Mouse (Mus musculus): ENCODE results near the gene Gpr183. TPM values are rescaled to one million over a fixed set of nuclear protein-coding genes. Genes with fewer than 3 reads are reported as not detected.

Gene Gpr183
- total and polyA plus RNA-seq, 2 experiments: 0.26 to 0.37 TPM

GRCm38 (mm10) chr14:121939582-121939981, 25.4 kb downstream of the Gpr183 start:
- TF ChIP-seq POLR2A (IDR thresholded peaks at IDR 0.05; ENCODE audit: extremely low read depth, insufficient read depth, low read length): no peak
- no peak for TF ChIP-seq CTCF (IDR thresholded peaks at IDR 0.05; ENCODE audit: low read depth, low read length)
- Histone ChIP-seq H3K4me3 (ENCODE audit: insufficient read depth, low read depth, low read length) (no peak overlapping the region), H3K27ac (replicated peaks; ENCODE audit: insufficient read depth, low read depth, low read length) (no peak overlapping the region), H3K4me1 (ENCODE audit: control insufficient read depth, insufficient read depth, low read length) (no peaks in the 10 kb centered on the region), H3K9ac (ENCODE audit: low read depth, low read length) (no peak overlapping the region), H3K79me2 (ENCODE audit: control insufficient read depth, insufficient read depth, low read length) (no peaks in the 10 kb centered on the region; the same call in 1 of the 2 replicates), H3K36me3 (ENCODE audit: control insufficient read depth, insufficient read depth, low read length) (no peaks in the 10 kb centered on the region), H3K27me3 (ENCODE audit: control insufficient read depth, insufficient read depth, low read length) (no peaks in the 10 kb centered on the region)
- no peak for DNase-seq (ENCODE audit: extremely low read depth, low read depth, low spot score)
- WGBS: 93% methylated on average over 3 of the region's 3 CpGs

GRCm38 (mm10) chr14:121938256-121939191, 26.5 kb downstream of the Gpr183 start:
- H3K9ac ChIP-seq (ENCODE audit: low read depth, low read length): no peak overlapping the region
- H3K79me2 ChIP-seq (ENCODE audit: control insufficient read depth, insufficient read depth, low read length): no peaks in the 10 kb centered on the region; the same call in 1 of the 2 replicates
- peaks cover 4% of the 10 kb centered on the region for H3K4me1 ChIP-seq (ENCODE audit: control insufficient read depth, insufficient read depth, low read length)
- H3K36me3 ChIP-seq (ENCODE audit: control insufficient read depth, insufficient read depth, low read length): no peaks in the 10 kb centered on the region
- H3K4me3 ChIP-seq (ENCODE audit: insufficient read depth, low read depth, low read length): no peak overlapping the region
- no peaks in the 10 kb centered on the region for H3K27me3 ChIP-seq (ENCODE audit: control insufficient read depth, insufficient read depth, low read length)
- DNase-seq (ENCODE audit: extremely low read depth, low read depth, low spot score): no peak
- 85% methylated on average over 11 of the region's 11 CpGs for WGBS
- no peak for TF ChIP-seq POLR2A (IDR thresholded peaks at IDR 0.05; ENCODE audit: extremely low read depth, insufficient read depth, low read length)
- no peak for TF ChIP-seq CTCF (IDR thresholded peaks at IDR 0.05; ENCODE audit: low read depth, low read length)
- no peak overlapping the region; the same call in 1 of the 2 replicates for H3K27ac ChIP-seq (replicated peaks; ENCODE audit: insufficient read depth, low read depth, low read length)

- no peaks in the 10 kb centered on the region for H3K27me3 ChIP-seq (ENCODE audit: control insufficient read depth, insufficient read depth, low read length)
- TF ChIP-seq POLR2A (IDR thresholded peaks at IDR 0.05; ENCODE audit: extremely low read depth, insufficient read depth, low read length) (no peak), CTCF (IDR thresholded peaks at IDR 0.05; ENCODE audit: low read depth, low read length) (no peak)
- WGBS: 81% methylated on average over 11 of the region's 11 CpGs
- H3K9ac ChIP-seq (ENCODE audit: low read depth, low read length): no peak overlapping the region
- H3K36me3 ChIP-seq (ENCODE audit: control insufficient read depth, insufficient read depth, low read length): no peaks in the 10 kb centered on the region
- DNase-seq (ENCODE audit: extremely low read depth, low read depth, low spot score): no peak
- H3K27ac ChIP-seq (replicated peaks; ENCODE audit: insufficient read depth, low read depth, low read length): no peak overlapping the region
- peaks cover 4% of the 10 kb centered on the region for H3K4me1 ChIP-seq (ENCODE audit: control insufficient read depth, insufficient read depth, low read length)
- H3K79me2 ChIP-seq (ENCODE audit: control insufficient read depth, insufficient read depth, low read length): no peaks in the 10 kb centered on the region; the same call in 1 of the 2 replicates
- no peak overlapping the region for H3K4me3 ChIP-seq (ENCODE audit: insufficient read depth, low read depth, low read length)
These were observed 27.3 kb downstream of the Gpr183 start for GRCm38 (mm10) chr14:121937601-121938255.

DNA sequence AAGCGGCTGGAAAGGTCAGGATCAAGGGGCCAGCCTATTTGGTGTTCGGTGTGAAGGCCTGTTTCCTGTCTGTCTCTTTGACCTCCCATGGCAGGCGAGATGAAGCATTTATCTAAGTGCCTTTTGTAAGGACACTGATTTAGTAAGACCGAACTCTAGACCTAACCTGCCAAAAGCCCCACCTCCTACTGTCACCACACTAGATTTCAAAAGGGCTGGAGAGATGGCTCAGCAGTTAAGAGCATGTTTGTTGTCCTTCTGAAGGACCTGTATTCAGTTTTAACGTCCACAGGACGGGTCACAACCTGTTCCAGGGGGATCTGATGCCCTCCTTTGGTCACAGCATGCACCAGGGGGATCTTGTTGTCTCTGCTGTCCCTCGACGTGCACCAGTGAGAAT, 28.1 kb downstream of the Gpr183 start:
- H3K27ac ChIP-seq (replicated peaks; ENCODE audit: insufficient read depth, low read depth, low read length): no peak overlapping the region
- 53% methylated on average over 8 of the region's 8 CpGs for WGBS
- no peaks in the 10 kb centered on the region for H3K36me3 ChIP-seq (ENCODE audit: control insufficient read depth, insufficient read depth, low read length)

GRCm38 (mm10) chr14:121936356-121936755, 28.6 kb downstream of the Gpr183 start:
- Histone ChIP-seq H3K27ac (replicated peaks; ENCODE audit: insufficient read depth, low read depth, low read length) (no peak overlapping the region), H3K27me3 (ENCODE audit: control insufficient read depth, insufficient read depth, low read length) (no peaks in the 10 kb centered on the region), H3K36me3 (ENCODE audit: control insufficient read depth, insufficient read depth, low read length) (no peaks in the 10 kb centered on the region), H3K4me3 (ENCODE audit: insufficient read depth, low read depth, low read length) (no peak overlapping the region), H3K79me2 (ENCODE audit: control insufficient read depth, insufficient read depth, low read length) (peaks cover 3% of the 10 kb centered on the region; the same call in 1 of the 2 replicates), H3K9ac (ENCODE audit: low read depth, low read length) (no peak overlapping the region), H3K4me1 (ENCODE audit: control insufficient read depth, insufficient read depth, low read length) (peaks cover 4% of the 10 kb centered on the region)
- WGBS: 75% methylated on average over 4 of the region's 4 CpGs
- peak; percentile 31 for DNase-seq (ENCODE audit: extremely low read depth, low read depth, low spot score)
- TF ChIP-seq POLR2A (IDR thresholded peaks at IDR 0.05; ENCODE audit: extremely low read depth, insufficient read depth, low read length): no peak
- no peak for TF ChIP-seq CTCF (IDR thresholded peaks at IDR 0.05; ENCODE audit: low read depth, low read length)

More for the DNA sequence above, 28.1 kb downstream of the Gpr183 start:
- DNase-seq (ENCODE audit: extremely low read depth, low read depth, low spot score): peak; percentile 81
- no peaks in the 10 kb centered on the region; the same call in 1 of the 2 replicates for H3K79me2 ChIP-seq (ENCODE audit: control insufficient read depth, insufficient read depth, low read length)
- no peak overlapping the region for H3K9ac ChIP-seq (ENCODE audit: low read depth, low read length)
- H3K4me1 ChIP-seq (ENCODE audit: control insufficient read depth, insufficient read depth, low read length): peaks cover 4% of the 10 kb centered on the region
- H3K4me3 ChIP-seq (ENCODE audit: insufficient read depth, low read depth, low read length): no peak overlapping the region
- H3K27me3 ChIP-seq (ENCODE audit: control insufficient read depth, insufficient read depth, low read length): no peaks in the 10 kb centered on the region
- no peak for TF ChIP-seq POLR2A (IDR thresholded peaks at IDR 0.05; ENCODE audit: extremely low read depth, insufficient read depth, low read length)
- no peak for TF ChIP-seq CTCF (IDR thresholded peaks at IDR 0.05; ENCODE audit: low read depth, low read length)

Data from liver, adult 2 months (tissue).